Mouse (Mus musculus): ENCODE results near the gene Wdr89. TPM values are rescaled to one million over a fixed set of nuclear protein-coding genes. Genes with fewer than 3 reads are reported as not detected.

Gene Wdr89
- polyA plus RNA-seq, 1 experiment from 2014 or later, result 10.5 TPM

GRCm38 (mm10) chr12:75641726-75642125 is 27.6 kb downstream of the Wdr89 start:
- Histone ChIP-seq H3K36me3 (ENCODE audit: control insufficient read depth, insufficient read depth, low read length) (no peaks in the 10 kb centered on the region), H3K9me3 (ENCODE audit: control insufficient read depth, low read length) (no peaks in the 10 kb centered on the region), H3K4me2 (no peak overlapping the region), H3K27me3 (ENCODE audit: control insufficient read depth, insufficient read depth, low read length) (no peaks in the 10 kb centered on the region), H3K4me1 (ENCODE audit: control insufficient read depth, insufficient read depth, low read length) (no peaks in the 10 kb centered on the region), H3K9ac (ENCODE audit: low read length) (no peak overlapping the region), H3K4me3 (ENCODE audit: low read depth, low read length) (no peak overlapping the region), H3K27ac (ENCODE audit: low read depth, low read length) (no peak overlapping the region)
- ATAC-seq (ENCODE audit: low FRiP score) (no peak), DNase-seq (ENCODE audit: low spot score, missing footprints) (peak; percentile 72)
- 94% methylated on average over 1 of the region's 1 CpGs for WGBS

- DNase-seq (ENCODE audit: low spot score, missing footprints) (no peak), ATAC-seq (ENCODE audit: low FRiP score) (no peak)
- Histone ChIP-seq H3K4me3 (ENCODE audit: low read depth, low read length) (no peak overlapping the region), H3K9me3 (ENCODE audit: control insufficient read depth, low read length) (no peaks in the 10 kb centered on the region), H3K9ac (ENCODE audit: low read length) (no peak overlapping the region), H3K36me3 (ENCODE audit: control insufficient read depth, insufficient read depth, low read length) (no peaks in the 10 kb centered on the region), H3K4me1 (ENCODE audit: control insufficient read depth, insufficient read depth, low read length) (no peaks in the 10 kb centered on the region), H3K4me2 (no peak overlapping the region), H3K27ac (ENCODE audit: low read depth, low read length) (no peak overlapping the region), H3K27me3 (ENCODE audit: control insufficient read depth, insufficient read depth, low read length) (no peaks in the 10 kb centered on the region)
- WGBS, result 91% methylated on average over 2 of the region's 2 CpGs
Measured at GRCm38 (mm10) chr12:75638345-75638744, 31.0 kb downstream of the Wdr89 start.

GRCm38 (mm10) chr12:75637103-75637502 is 32.2 kb downstream of the Wdr89 start:
- Histone ChIP-seq H3K9ac (ENCODE audit: low read length) (no peak overlapping the region), H3K9me3 (ENCODE audit: control insufficient read depth, low read length) (no peaks in the 10 kb centered on the region), H3K4me3 (ENCODE audit: low read depth, low read length) (no peak overlapping the region), H3K27me3 (ENCODE audit: control insufficient read depth, insufficient read depth, low read length) (no peaks in the 10 kb centered on the region), H3K27ac (ENCODE audit: low read depth, low read length) (no peak overlapping the region), H3K4me1 (ENCODE audit: control insufficient read depth, insufficient read depth, low read length) (no peaks in the 10 kb centered on the region), H3K36me3 (ENCODE audit: control insufficient read depth, insufficient read depth, low read length) (no peaks in the 10 kb centered on the region), H3K4me2 (no peak overlapping the region)
- 93% methylated on average over 3 of the region's 3 CpGs for WGBS
- ATAC-seq (ENCODE audit: low FRiP score) (no peak), DNase-seq (ENCODE audit: low spot score, missing footprints) (no peak)

DNA sequence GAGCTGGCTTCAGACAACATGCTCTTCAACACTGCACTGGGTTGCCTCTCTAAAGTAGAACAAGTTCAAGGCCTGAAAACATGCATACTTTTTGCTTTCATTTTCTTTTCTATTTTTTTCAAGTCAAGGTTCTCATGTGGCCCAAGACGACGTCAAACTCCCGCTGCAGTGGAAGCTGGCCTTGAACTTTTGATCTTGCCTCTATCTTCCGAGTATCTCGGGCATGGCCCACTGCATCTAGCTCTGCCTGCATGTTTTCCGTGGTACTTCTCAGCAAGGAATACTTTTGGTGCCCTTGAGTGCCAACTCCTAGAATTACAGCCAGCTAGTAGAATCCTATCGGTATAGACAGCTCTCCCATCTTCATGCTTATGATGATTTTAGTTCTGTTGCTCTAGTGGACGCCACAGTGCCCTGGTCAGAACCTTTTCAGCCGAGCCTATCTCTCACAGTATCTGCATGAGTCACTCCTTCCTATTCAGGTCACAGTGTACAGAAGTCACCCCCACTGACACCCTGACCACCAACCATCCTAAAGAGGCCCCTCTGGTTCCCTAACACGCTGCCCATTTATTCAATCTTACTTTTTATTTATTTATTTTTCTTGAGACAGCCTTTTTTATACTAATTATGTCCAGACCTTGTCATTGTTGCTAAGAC is 33.4 kb downstream of the Wdr89 start:
- no peak overlapping the region for H3K9ac ChIP-seq (ENCODE audit: low read length)
- no peak for DNase-seq (ENCODE audit: low spot score, missing footprints)
- H3K36me3 ChIP-seq (ENCODE audit: control insufficient read depth, insufficient read depth, low read length), result no peaks in the 10 kb centered on the region
- H3K4me3 ChIP-seq (ENCODE audit: low read depth, low read length), result no peak overlapping the region
- H3K4me1 ChIP-seq (ENCODE audit: control insufficient read depth, insufficient read depth, low read length), result no peaks in the 10 kb centered on the region
- no peak overlapping the region for H3K27ac ChIP-seq (ENCODE audit: low read depth, low read length)
- WGBS, result 91% methylated on average over 10 of the region's 10 CpGs
- H3K27me3 ChIP-seq (ENCODE audit: control insufficient read depth, insufficient read depth, low read length), result no peaks in the 10 kb centered on the region
- ATAC-seq (ENCODE audit: low FRiP score), result no peak
- no peak overlapping the region for H3K4me2 ChIP-seq
- no peaks in the 10 kb centered on the region for H3K9me3 ChIP-seq (ENCODE audit: control insufficient read depth, low read length)

DNA sequence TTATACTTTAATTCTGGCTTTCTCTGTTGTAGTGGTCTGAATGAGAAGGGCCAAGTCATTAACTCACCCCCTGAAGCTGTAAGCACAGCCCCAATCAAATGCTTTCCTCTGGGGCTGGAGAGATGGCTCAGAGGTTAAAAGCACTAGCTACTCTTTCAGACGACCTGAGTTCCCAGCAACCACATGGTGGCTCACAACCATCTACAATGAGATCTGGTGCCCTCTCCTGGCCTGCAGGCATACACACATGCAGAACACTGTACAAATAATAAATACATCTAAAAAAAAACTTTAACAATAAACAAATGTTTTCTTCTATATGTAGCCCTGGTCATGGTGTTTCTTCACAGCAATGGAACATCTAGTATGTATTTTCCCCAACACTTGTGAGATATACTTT is 39.7 kb downstream of the Wdr89 start:
- WGBS, result 65% methylated on average over 1 of the region's 1 CpGs
- no peak for ATAC-seq (ENCODE audit: low FRiP score)
- H3K27me3 ChIP-seq (ENCODE audit: control insufficient read depth, insufficient read depth, low read length), result no peaks in the 10 kb centered on the region
- no peak overlapping the region for H3K4me2 ChIP-seq
- no peak overlapping the region for H3K4me3 ChIP-seq (ENCODE audit: low read depth, low read length)
- no peak overlapping the region for H3K27ac ChIP-seq (ENCODE audit: low read depth, low read length)
- H3K9ac ChIP-seq (ENCODE audit: low read length), result no peak overlapping the region
- no peak for DNase-seq (ENCODE audit: low spot score, missing footprints)
- H3K36me3 ChIP-seq (ENCODE audit: control insufficient read depth, insufficient read depth, low read length), result no peaks in the 10 kb centered on the region
- H3K9me3 ChIP-seq (ENCODE audit: control insufficient read depth, low read length), result no peaks in the 10 kb centered on the region
- H3K4me1 ChIP-seq (ENCODE audit: control insufficient read depth, insufficient read depth, low read length), result no peaks in the 10 kb centered on the region

GRCm38 (mm10) chr12:75623292-75623691 is 46.0 kb downstream of the Wdr89 start:
- Histone ChIP-seq H3K4me3 (ENCODE audit: low read depth, low read length) (no peak overlapping the region), H3K9me3 (ENCODE audit: control insufficient read depth, low read length) (no peaks in the 10 kb centered on the region), H3K9ac (ENCODE audit: low read length) (no peak overlapping the region), H3K4me1 (ENCODE audit: control insufficient read depth, insufficient read depth, low read length) (no peaks in the 10 kb centered on the region), H3K27me3 (ENCODE audit: control insufficient read depth, insufficient read depth, low read length) (no peaks in the 10 kb centered on the region), H3K27ac (ENCODE audit: low read depth, low read length) (no peak overlapping the region), H3K36me3 (ENCODE audit: control insufficient read depth, insufficient read depth, low read length) (no peaks in the 10 kb centered on the region), H3K4me2 (no peak overlapping the region)
- WGBS, result 93% methylated on average over 5 of the region's 5 CpGs
- DNase-seq (ENCODE audit: low spot score, missing footprints), result no peak
- ATAC-seq (ENCODE audit: low FRiP score), result no peak

- H3K9ac ChIP-seq (ENCODE audit: low read length), result no peak overlapping the region
- H3K9me3 ChIP-seq (ENCODE audit: control insufficient read depth, low read length), result no peaks in the 10 kb centered on the region
- ATAC-seq (ENCODE audit: low FRiP score), result no peak
- no peaks in the 10 kb centered on the region for H3K27me3 ChIP-seq (ENCODE audit: control insufficient read depth, insufficient read depth, low read length)
- 82% methylated on average over 3 of the region's 3 CpGs for WGBS
- no peaks in the 10 kb centered on the region for H3K36me3 ChIP-seq (ENCODE audit: control insufficient read depth, insufficient read depth, low read length)
- no peak overlapping the region for H3K4me3 ChIP-seq (ENCODE audit: low read depth, low read length)
- DNase-seq (ENCODE audit: low spot score, missing footprints), result no peak
- H3K4me1 ChIP-seq (ENCODE audit: control insufficient read depth, insufficient read depth, low read length), result no peaks in the 10 kb centered on the region
- H3K27ac ChIP-seq (ENCODE audit: low read depth, low read length), result no peak overlapping the region
- no peak overlapping the region for H3K4me2 ChIP-seq
Measured at GRCm38 (mm10) chr12:75622835-75623234, 46.5 kb downstream of the Wdr89 start.

GRCm38 (mm10) chr12:75616841-75617240 is 52.5 kb downstream of the Wdr89 start:
- no peaks in the 10 kb centered on the region for H3K36me3 ChIP-seq (ENCODE audit: control insufficient read depth, insufficient read depth, low read length)
- DNase-seq (ENCODE audit: low spot score, missing footprints) (no peak), ATAC-seq (ENCODE audit: low FRiP score) (no peak)
- H3K9ac ChIP-seq (ENCODE audit: low read length), result no peak overlapping the region
- H3K4me1 ChIP-seq (ENCODE audit: control insufficient read depth, insufficient read depth, low read length), result no peaks in the 10 kb centered on the region
- H3K4me2 ChIP-seq, result no peak overlapping the region
- H3K27me3 ChIP-seq (ENCODE audit: control insufficient read depth, insufficient read depth, low read length), result no peaks in the 10 kb centered on the region
- H3K9me3 ChIP-seq (ENCODE audit: control insufficient read depth, low read length), result no peaks in the 10 kb centered on the region
- H3K4me3 ChIP-seq (ENCODE audit: low read depth, low read length), result no peak overlapping the region
- 67% methylated on average over 8 of the region's 8 CpGs for WGBS
- no peak overlapping the region for H3K27ac ChIP-seq (ENCODE audit: low read depth, low read length)

- Histone ChIP-seq H3K4me3 (ENCODE audit: low read depth, low read length) (no peak overlapping the region), H3K4me2 (peak overlapping the region; percentile 26; the same call in 1 of the 2 replicates), H3K27me3 (ENCODE audit: control insufficient read depth, insufficient read depth, low read length) (no peaks in the 10 kb centered on the region), H3K36me3 (ENCODE audit: control insufficient read depth, insufficient read depth, low read length) (no peaks in the 10 kb centered on the region), H3K9me3 (ENCODE audit: control insufficient read depth, low read length) (no peaks in the 10 kb centered on the region), H3K27ac (ENCODE audit: low read depth, low read length) (no peak overlapping the region), H3K4me1 (ENCODE audit: control insufficient read depth, insufficient read depth, low read length) (no peaks in the 10 kb centered on the region), H3K9ac (ENCODE audit: low read length) (no peak overlapping the region)
- 6% methylated on average over 23 of the region's 24 CpGs for WGBS
- peak; percentile 88 for DNase-seq (ENCODE audit: low spot score, missing footprints)
- peak; percentile 27; the same call in 1 of the 2 replicates for ATAC-seq (ENCODE audit: low FRiP score)
Measured at GRCm38 (mm10) chr12:75616158-75616791, 53.1 kb downstream of the Wdr89 start.
